Mouse (Mus musculus) frontal cortex, postnatal 14 days (tissue): ENCODE measurements around the gene Me1.
"Not testable (repeated sequence)": the region's sequence is repeated elsewhere in the genome, so short reads cannot be mapped to it uniquely, and the experiment has no call there.

Source experiments
- DNase-seq, 2 experiments: peaks; one replicate each; pipeline ENCODE4 v3.0.0; 2022; ENCODE audit warnings: low spot score in 2 of 2

The Me1 gene

GRCm38 (mm10) chr9:86599723-86600303 is 95.9 kb downstream of the Me1 start:
- no peak for DNase-seq

- not testable (repeated sequence) for DNase-seq
Observed at GRCm38 (mm10) chr9:86596983-86597382, 98.8 kb downstream of the Me1 start.

GRCm38 (mm10) chr9:86594357-86594767 is 101.4 kb downstream of the Me1 start:
- not testable (repeated sequence) for DNase-seq

- peak; percentile 46 to 54 for DNase-seq
Observed at GRCm38 (mm10) chr9:86592676-86593668, 102.8 kb downstream of the Me1 start.

GRCm38 (mm10) chr9:86587019-86587795 is 108.5 kb downstream of the Me1 start:
- no peak for DNase-seq

GRCm38 (mm10) chr9:86583740-86584139 is 112.0 kb downstream of the Me1 start:
- DNase-seq = peak; percentile 51 to 60

- no peak for DNase-seq
Observed at GRCm38 (mm10) chr9:86579657-86580056, 116.1 kb downstream of the Me1 start.

GRCm38 (mm10) chr9:86575178-86575577 is 120.6 kb downstream of the Me1 start:
- DNase-seq = no peak

- DNase-seq = no peak
Observed at GRCm38 (mm10) chr9:86573616-86574303, 122.0 kb downstream of the Me1 start.

- DNase-seq = peak; percentile 67 to 77
Observed at GRCm38 (mm10) chr9:86572636-86573291, 123.0 kb downstream of the Me1 start.

GRCm38 (mm10) chr9:86572196-86572595 is 123.6 kb downstream of the Me1 start:
- no peak for DNase-seq

GRCm38 (mm10) chr9:86571540-86572135 is 124.1 kb downstream of the Me1 start, which contains the start of the genes Pgm3 and Rwdd2a:
Gene Pgm3, minus strand, starts transcription at chr9:86571842.
Gene Rwdd2a, plus strand, starts transcription at chr9:86571991.
- peak; percentile 90 to 95 for DNase-seq

- DNase-seq = no peak
Observed at GRCm38 (mm10) chr9:86570946-86571345, 124.8 kb downstream of the Me1 start.

- DNase-seq = no peak
Observed at GRCm38 (mm10) chr9:86570261-86570890, 125.4 kb downstream of the Me1 start.

GRCm38 (mm10) chr9:86569314-86569910 is 126.3 kb downstream of the Me1 start:
- DNase-seq = no peak

- DNase-seq = no peak
Observed at GRCm38 (mm10) chr9:86560543-86560942, 135.2 kb downstream of the Me1 start.

- no peak for DNase-seq
Observed at GRCm38 (mm10) chr9:86554641-86555040, 141.1 kb downstream of the Me1 start.

GRCm38 (mm10) chr9:86553886-86554285 is 141.9 kb downstream of the Me1 start:
- DNase-seq = no peak

- DNase-seq = no peak
Observed at GRCm38 (mm10) chr9:86550717-86551116, 145.0 kb downstream of the Me1 start.
